Mouse (Mus musculus): ENCODE data around the gene Hoxa7. TPM values are rescaled to one million over a fixed set of nuclear protein-coding genes. Genes with fewer than 3 reads are reported as not detected.

Hoxa7 gene
- polyA plus RNA-seq, 1 experiment from 2014 or later: 8.1 TPM

GRCm38 (mm10) chr6:52165441-52166370 is 55.9 kb downstream of the Hoxa7 start:
- H3K36me3 ChIP-seq (ENCODE audit: control insufficient read depth, insufficient read depth, low read length): 0 out of 2 replicates have a peak, but pooled peaks cover 2% of the 10 kb centered on the region
- peak overlapping the region; percentile 89 for H3K9ac ChIP-seq (ENCODE audit: low read length)
- H3K4me2 ChIP-seq (replicated peaks; ENCODE audit: low read depth): peak overlapping the region; percentile 77
- H3K27ac ChIP-seq (replicated peaks): peak overlapping the region; percentile 96
- ATAC-seq (ENCODE audit: low FRiP score, low TSS enrichment) (no peak), DNase-seq (ENCODE audit: low spot score) (no peak)
- H3K9me3 ChIP-seq (ENCODE audit: control insufficient read depth, low read length): no peaks in the 10 kb centered on the region
- TF ChIP-seq CTCF (IDR thresholded peaks at IDR 0.05; ENCODE audit: low read depth) (no peak), EP300 (optimal IDR thresholded peaks at IDR 0.05) (no peak)
- H3K4me1 ChIP-seq (replicated peaks; ENCODE audit: control insufficient read depth, insufficient read depth): peaks cover 2% of the 10 kb centered on the region; the same call in 1 of the 2 replicates
- peak overlapping the region; percentile 65 for H3K4me3 ChIP-seq (ENCODE audit: low read depth, low read length)
- H3K27me3 ChIP-seq (ENCODE audit: control insufficient read depth, insufficient read depth, low read length): no peaks in the 10 kb centered on the region; the same call in 1 of the 2 replicates
- 4% methylated on average over 28 of the region's 28 CpGs for WGBS

- Histone ChIP-seq H3K36me3 (ENCODE audit: control insufficient read depth, insufficient read depth, low read length) (0 out of 2 replicates have a peak, but pooled peaks cover 2% of the 10 kb centered on the region), H3K4me1 (replicated peaks; ENCODE audit: control insufficient read depth, insufficient read depth) (peaks cover 1% of the 10 kb centered on the region; the same call in 1 of the 2 replicates), H3K9ac (ENCODE audit: low read length) (peak within 1 kb of the TSS; percentile 89), H3K4me3 (ENCODE audit: low read depth, low read length) (peak within 1 kb of the TSS; percentile 65), H3K27me3 (ENCODE audit: control insufficient read depth, insufficient read depth, low read length) (no peaks in the 10 kb centered on the region; the same call in 1 of the 2 replicates), H3K4me2 (replicated peaks; ENCODE audit: low read depth) (peak within 1 kb of the TSS; percentile 77), H3K9me3 (ENCODE audit: control insufficient read depth, low read length) (no peaks in the 10 kb centered on the region), H3K27ac (replicated peaks) (peak within 1 kb of the TSS; percentile 96)
- ATAC-seq (ENCODE audit: low FRiP score, low TSS enrichment) (peak; percentile 39; the same call in 1 of the 2 replicates), DNase-seq (ENCODE audit: low spot score) (no peak)
- TF ChIP-seq EP300 (optimal IDR thresholded peaks at IDR 0.05) (no peak), CTCF (IDR thresholded peaks at IDR 0.05; ENCODE audit: low read depth) (no peak)
- 1% methylated on average over 25 of the region's 25 CpGs for whole genome bisulfite sequencing
These were observed 56.8 kb downstream of the Hoxa7 start, which contains the start of gene Hoxa2 for GRCm38 (mm10) chr6:52164626-52165440. Hoxa2 (minus strand) TSS chr6:52164831.

MicroRNAs encoded within 50 kb of the gene (microRNA counts, 519-probe panel; counts per million panel counts)
- microRNA mmu-miR-196b: not detected

Small RNA genes lying within 50 kb of the gene (microRNA-seq; reads per million reads assigned to microRNA genes)
- gene Mir196b: 9.3 reads per million, percentile 15 among the genes with 10 or more reads in this experiment

Other genes starting within 250 kb of the Hoxa7 start
- gene Skap2, start 209.3 kb downstream of the Hoxa7 start, polyA plus RNA-seq (2015; fragmentation: Nextera tagmentation; extraction: Ambion mirVana): 26.8 and 27.3 TPM in 2 replicates
- gene Hoxa1, start 63.5 kb downstream of the Hoxa7 start, polyA plus RNA-seq (2015; fragmentation: Nextera tagmentation; extraction: Ambion mirVana): 0.35 and 0.56 TPM in 2 replicates
- 5.1 and 5.3 TPM in 2 replicates for gene Hoxa2, start 57.0 kb downstream of the Hoxa7 start, polyA plus RNA-seq (2015; fragmentation: Nextera tagmentation; extraction: Ambion mirVana)
- gene 5730596B20Rik, start 44.4 kb downstream of the Hoxa7 start, polyA plus RNA-seq (2015; fragmentation: Nextera tagmentation; extraction: Ambion mirVana): 0.90 and 0.99 TPM in 2 replicates
- gene Hoxa4, start 30.1 kb downstream of the Hoxa7 start, polyA plus RNA-seq (2015; fragmentation: Nextera tagmentation; extraction: Ambion mirVana): 2.5 and 2.6 TPM in 2 replicates
- 8.4 and 8.9 TPM in 2 replicates for gene Hoxa5, start 17.3 kb downstream of the Hoxa7 start, polyA plus RNA-seq (2015; fragmentation: Nextera tagmentation; extraction: Ambion mirVana)
- gene Hoxa6, start 13.1 kb downstream of the Hoxa7 start, polyA plus RNA-seq (2015; fragmentation: Nextera tagmentation; extraction: Ambion mirVana): 0.33 and 0.80 TPM in 2 replicates
- gene Hoxa3, start 8.5 kb downstream of the Hoxa7 start, polyA plus RNA-seq (2015; fragmentation: Nextera tagmentation; extraction: Ambion mirVana): 2.8 and 2.9 TPM in 2 replicates
- 0.21 TPM in 1 of 2 replicates, not detected in the other for gene Gm28308, start 8.5 kb downstream of the Hoxa7 start, polyA plus RNA-seq (2015; fragmentation: Nextera tagmentation; extraction: Ambion mirVana)
- 0.13 and 0.61 TPM in 2 replicates for gene Hoxa9, start 9.2 kb upstream of the Hoxa7 start, polyA plus RNA-seq (2015; fragmentation: Nextera tagmentation; extraction: Ambion mirVana)
- 0.06 TPM in 1 of 2 replicates, not detected in the other for gene Hoxa10, start 19.0 kb upstream of the Hoxa7 start, polyA plus RNA-seq (2015; fragmentation: Nextera tagmentation; extraction: Ambion mirVana)
- not detected in 2 replicates for gene Hoxa11, start 24.0 kb upstream of the Hoxa7 start, polyA plus RNA-seq (2015; fragmentation: Nextera tagmentation; extraction: Ambion mirVana)
- gene Hoxa13, start 39.0 kb upstream of the Hoxa7 start, polyA plus RNA-seq (2015; fragmentation: Nextera tagmentation; extraction: Ambion mirVana): not detected in 2 replicates
- gene Evx1, start 91.6 kb upstream of the Hoxa7 start, polyA plus RNA-seq (2015; fragmentation: Nextera tagmentation; extraction: Ambion mirVana): not detected in 2 replicates